Mouse (Mus musculus): ENCODE data around the gene Apol8.
"Not testable (repeated sequence)": the region's sequence is repeated elsewhere in the genome, so short reads cannot be mapped to it uniquely, and the experiment has no call there.

The Apol8 gene

DNA sequence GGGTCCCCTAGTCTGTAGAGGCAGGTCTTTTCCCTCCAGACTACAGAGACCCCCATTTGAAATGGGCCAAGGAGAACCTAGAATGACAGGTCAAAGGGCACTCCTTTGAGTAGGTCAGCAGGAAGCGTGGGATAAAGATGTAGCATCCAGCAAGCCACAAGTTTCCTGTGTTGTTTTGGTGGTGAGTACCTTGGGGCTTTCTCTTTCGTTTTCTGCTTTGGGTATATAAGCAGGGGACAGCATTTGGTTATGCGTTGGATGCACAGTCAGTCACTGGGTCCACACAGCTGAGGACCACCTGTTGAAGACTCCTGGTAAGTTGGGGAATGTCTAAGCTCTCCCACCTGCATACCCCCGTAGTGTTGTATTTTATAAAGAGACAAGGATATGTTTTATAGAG lies 58.1 kb downstream of the Apol8 start, which contains the start of gene Apol7e:
TSS of gene Apol7e (plus strand) at position 202 of the 400 bp plus-strand sequence.
- not testable (repeated sequence) for DNase-seq (ENCODE audit: low read depth, low spot score)
